Mouse (Mus musculus) layer of hippocampus, postnatal 36 days (tissue): ENCODE measurements at regions not wholly inside any gene's neighbourhood (a gene's known extent, or its start where the extent isn't known, plus 50 kb on each side); places are given as distances from the start of the nearest gene placed in this dataset.

ENCODE experiments used
- DNase-seq, 2 experiments: peaks; one replicate each; pipeline ENCODE4 v3.0.0; 2022

DNA sequence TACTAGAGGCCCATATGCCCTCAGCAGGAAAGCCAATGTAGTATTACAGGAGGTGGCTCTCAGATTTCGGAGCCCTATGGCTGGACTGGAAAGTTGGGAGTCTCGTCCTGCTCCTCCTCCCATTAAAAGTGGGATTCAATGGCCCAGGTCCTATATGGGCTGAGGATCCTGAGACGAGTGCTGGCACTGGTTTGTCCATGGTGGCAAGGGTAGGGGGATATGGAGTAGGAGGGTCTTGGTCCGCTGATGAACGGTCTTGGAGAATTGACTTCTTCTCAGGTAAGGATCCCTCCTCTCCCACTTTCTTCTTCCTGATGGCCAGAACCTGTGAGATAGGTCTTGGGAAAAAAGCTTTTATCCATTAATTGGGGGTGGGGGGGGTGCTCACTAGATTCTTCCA, 522.2 kb upstream of the Slc5a7 start:
- no peak for DNase-seq

DNA sequence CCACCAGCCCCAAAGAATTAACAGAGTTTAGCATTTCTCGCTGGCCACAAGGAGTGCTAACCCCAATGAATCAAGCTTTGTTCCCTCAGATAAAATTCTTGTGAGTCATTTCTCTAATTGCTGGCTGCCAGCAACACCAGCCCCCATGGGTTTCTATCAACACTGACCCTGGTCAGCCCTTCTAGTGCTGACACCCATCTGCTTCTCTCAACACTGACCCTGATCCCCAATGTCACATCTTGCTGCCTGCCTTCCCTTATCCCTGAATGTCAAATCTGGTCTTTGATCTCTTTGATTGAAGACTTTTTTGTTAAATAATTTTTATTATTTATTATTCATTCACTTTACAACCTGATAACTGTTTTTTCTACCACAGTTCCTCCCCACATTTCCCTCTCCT, 554.8 kb upstream of the Slc5a7 start:
- DNase-seq, result no peak

DNA sequence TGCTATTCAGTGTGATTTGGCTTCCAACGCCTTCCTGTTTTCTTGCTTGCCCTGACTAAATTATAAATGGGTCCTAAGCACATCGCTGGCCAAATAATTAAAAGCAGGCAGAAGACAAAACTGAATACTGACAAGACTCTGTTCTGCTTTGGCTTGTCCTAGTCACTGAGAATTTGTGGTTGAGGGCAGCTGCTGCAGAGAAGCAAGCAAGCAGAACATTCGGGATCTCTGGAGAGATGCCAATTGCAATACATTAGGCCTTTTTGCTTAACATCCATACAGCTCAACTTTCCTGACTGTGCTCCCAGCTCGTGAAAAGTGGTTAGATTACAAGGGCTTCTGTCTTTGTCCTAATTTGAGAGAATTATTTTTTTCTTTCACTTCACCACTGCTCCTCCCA, 549.0 kb upstream of the St6gal2 start:
- DNase-seq, result peak in 1 of 2 experiments; percentile 6

DNA sequence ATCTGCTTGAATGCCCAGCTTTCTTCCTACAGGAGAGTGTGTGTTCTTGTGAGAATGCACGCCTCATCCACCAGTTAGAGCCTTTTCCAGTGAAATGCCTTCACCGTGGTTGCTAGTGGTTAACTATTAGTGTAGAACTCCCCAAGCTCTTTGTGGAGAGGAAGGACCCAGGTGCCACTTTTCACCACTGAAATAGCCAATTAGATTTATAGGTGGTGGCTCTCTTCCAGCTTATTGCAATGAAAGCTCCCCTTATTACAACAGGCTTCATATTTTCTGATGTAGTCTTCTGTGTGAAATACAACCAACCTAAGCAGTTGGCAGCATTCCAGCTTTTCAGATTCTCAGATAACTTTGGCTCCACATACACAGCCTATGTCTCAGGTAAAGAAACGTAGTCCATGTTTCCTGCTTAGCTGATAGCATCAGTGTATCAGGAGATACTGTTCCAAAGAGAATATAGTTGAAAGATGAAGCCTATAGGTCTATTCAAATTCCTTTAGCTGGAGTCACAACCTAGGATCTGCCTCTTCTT, 515.9 kb upstream of the St6gal2 start:
- DNase-seq, result no peak

DNA sequence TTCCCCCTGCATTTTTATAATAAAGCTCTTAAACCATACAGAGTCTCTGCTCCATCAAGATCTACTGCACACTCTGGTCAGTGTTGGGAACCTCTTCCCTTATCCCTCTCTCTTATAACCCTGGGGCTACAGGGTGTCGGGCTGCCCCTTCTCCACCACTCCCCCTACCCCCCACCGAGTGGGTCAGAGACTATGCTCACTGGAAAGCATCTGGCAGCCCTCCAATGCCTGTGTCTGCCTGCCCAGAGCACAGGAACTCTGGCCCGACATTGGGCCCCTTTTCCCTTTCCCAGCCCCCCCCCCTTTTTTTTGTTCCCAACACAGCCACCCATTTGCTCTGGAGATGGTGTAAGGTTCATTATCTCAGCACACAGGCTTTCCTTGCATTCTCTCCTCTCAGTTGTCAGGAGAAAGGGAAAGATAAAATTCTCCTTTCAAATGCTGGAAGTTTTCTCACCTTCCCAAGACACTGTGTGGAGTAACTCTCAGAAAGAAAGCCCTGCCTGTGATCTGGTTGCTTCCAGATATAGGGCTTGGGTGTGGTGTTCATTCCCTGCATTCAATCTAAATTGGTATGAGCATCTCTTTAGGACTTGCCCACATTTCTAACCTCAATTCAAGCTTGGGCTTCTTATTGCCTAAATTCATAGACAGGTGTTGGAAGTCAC, 501.7 kb upstream of the St6gal2 start:
- no peak for DNase-seq

DNA sequence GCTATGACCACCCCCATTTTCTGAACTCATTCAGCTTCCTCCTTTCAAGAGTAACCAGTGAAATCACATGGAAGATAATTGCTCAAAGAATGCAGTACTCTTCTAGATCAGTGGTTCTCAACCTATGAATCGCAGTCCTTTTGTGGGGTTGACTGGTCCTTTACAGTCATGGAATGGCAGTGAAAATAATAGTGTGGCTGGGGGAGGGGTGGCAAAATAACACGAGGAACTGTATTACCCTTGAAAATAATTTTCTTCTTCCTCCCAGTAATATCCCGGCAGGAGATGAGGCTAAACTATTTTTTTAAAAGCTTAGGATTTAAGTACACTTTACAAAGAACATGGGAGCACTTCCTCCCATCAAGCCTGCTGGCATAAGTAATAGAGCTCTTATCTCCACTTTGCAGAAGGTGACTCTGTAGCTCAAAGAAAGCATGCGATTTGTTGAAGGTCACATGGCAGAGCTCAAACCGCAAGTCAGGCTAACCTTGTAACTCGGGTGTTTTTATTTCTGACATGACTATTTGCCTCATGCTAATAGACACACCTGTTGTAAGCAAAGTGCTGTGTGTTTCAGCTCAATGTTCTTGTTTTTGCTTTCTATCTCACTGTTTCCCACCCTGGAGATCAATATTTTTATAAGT, 500.8 kb upstream of the St6gal2 start:
- no peak for DNase-seq
